Mouse (Mus musculus) intestine, embryonic 16.5 days (tissue): ENCODE measurements at regions not wholly inside any gene's neighbourhood (a gene's known extent, or its start where the extent isn't known, plus 50 kb on each side); places are given as distances from the start of the nearest gene placed in this dataset.

ENCODE experiments used
- ATAC-seq: fragments of 200-750 bp; cut with Nextera tagmentation; 2 replicates; pipeline ENCODE4 v1.8.0; 2017; ENCODE audit warnings: moderate TSS enrichment, moderate library complexity
- H3K27ac ChIP-seq: fragments of 300-500 bp; sonication (generic); 2 replicates; pipeline ENCODE4 v1.5.1; 2014; ENCODE audit warnings: mild to moderate bottlenecking, low read length
- H3K27me3 ChIP-seq: fragments of 300-500 bp; sonication (generic); replicated peaks from 2 replicates; pipeline ENCODE4 v1.6.1; 2014; ENCODE audit warnings: low read length, control low read depth, mixed read lengths; ENCODE audit not compliant: control insufficient read depth, insufficient read depth
- H3K36me3 ChIP-seq: fragments of 300-500 bp; sonication (generic); 2 replicates; pipeline ENCODE4 v1.6.1; 2014; ENCODE audit warnings: low read length, control low read depth; ENCODE audit not compliant: control insufficient read depth, insufficient read depth
- H3K4me1 ChIP-seq: fragments of 300-500 bp; sonication (generic); 2 replicates; pipeline ENCODE4 v1.6.1; 2014; ENCODE audit warnings: low read length, control low read depth, mixed read lengths; ENCODE audit not compliant: control insufficient read depth, insufficient read depth
- H3K4me2 ChIP-seq: fragments of 300-500 bp; sonication (generic); 2 replicates; pipeline ENCODE4 v1.6.1; 2014; ENCODE audit warnings: low read depth, low read length, control low read depth
- H3K4me3 ChIP-seq: fragments of 300-500 bp; sonication (generic); 2 replicates; pipeline ENCODE4 v1.5.1; 2014; ENCODE audit warnings: mild to moderate bottlenecking, low read length
- H3K9ac ChIP-seq: fragments of 300-500 bp; sonication (generic); 2 replicates; pipeline ENCODE4 v1.6.1; 2014; ENCODE audit warnings: low read depth, low read length
- H3K9me3 ChIP-seq: fragments of 300-500 bp; sonication (generic); 2 replicates; pipeline ENCODE4 v1.6.1; 2016; ENCODE audit warnings: low read length, control low read depth; ENCODE audit not compliant: control insufficient read depth
- WGBS: fragments of 180-500 bp; shearing (Covaris S2); extraction: QIAGEN DNeasy Blood & Tissue Kit; methylation state at CpG from one replicate; pipeline ENCODE4 v1.1.7; 2014; 5-methylcytosine and 5-hydroxymethylcytosine counted together

- 17% methylated on average over 10 of the region's 10 CpGs for WGBS
- Histone ChIP-seq H3K4me1 (peaks cover 18% of the 10 kb centered on the region), H3K9me3 (no peaks in the 10 kb centered on the region), H3K36me3 (no peaks in the 10 kb centered on the region), H3K4me3 (no peak overlapping the region), H3K9ac (no peak overlapping the region), H3K4me2 (no peak overlapping the region), H3K27me3 (no peaks in the 10 kb centered on the region), H3K27ac (peak overlapping the region; percentile 26; the same call in 1 of the 2 replicates)
- peak; percentile 86 for ATAC-seq
These were observed 145.1 kb downstream of the Foxo1 start for GRCm38 (mm10) chr3:52413187-52413746.

DNA sequence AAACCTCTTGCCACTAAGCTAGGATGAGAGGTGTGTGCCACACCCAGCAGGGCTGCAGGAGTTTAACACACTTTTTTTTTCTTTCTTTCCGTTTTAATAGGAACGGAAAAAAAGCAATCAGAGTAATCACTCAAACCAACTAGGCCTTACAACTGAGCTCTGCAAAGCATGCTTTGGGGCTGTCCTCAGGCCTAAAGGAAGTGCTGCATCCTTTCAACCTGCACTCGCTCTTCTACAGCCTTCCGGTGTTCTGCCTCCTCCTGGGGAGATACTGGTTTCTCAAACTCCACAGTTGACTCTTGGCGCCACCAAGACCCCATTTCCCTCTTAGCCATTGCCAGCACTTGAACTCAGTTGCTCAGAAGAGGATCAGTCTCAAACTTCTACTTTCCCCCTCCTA is 143.2 kb downstream of the Foxo1 start:
- no peak for ATAC-seq
- H3K4me3 ChIP-seq: no peak overlapping the region
- WGBS: 88% methylated on average over 5 of the region's 5 CpGs

DNA sequence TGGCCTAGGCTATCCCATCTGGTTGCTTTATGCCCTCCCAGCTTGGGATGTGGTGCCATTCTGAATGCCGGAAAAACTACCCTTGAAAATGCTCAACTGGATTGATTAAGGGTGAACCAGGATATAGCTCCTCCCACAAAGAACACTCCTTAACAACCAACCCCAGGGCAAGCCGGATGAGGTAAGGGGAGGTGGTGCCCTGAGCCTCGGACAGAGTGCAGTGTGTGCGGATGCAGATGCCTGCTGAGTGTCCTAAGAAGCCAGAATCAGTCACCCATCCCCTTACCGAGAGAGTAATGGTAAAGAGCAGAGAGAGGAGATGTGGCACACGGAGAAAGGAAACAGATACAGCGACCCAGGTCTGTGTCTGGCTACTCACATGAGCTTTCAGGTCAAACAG is 141.3 kb downstream of the Foxo1 start:
- no peak overlapping the region for H3K4me3 ChIP-seq
- no peaks in the 10 kb centered on the region for H3K36me3 ChIP-seq
- no peak overlapping the region for H3K4me2 ChIP-seq
- WGBS: 40% methylated on average over 7 of the region's 7 CpGs
- peaks cover 16% of the 10 kb centered on the region for H3K4me1 ChIP-seq
- H3K27me3 ChIP-seq: no peaks in the 10 kb centered on the region
- no peak for ATAC-seq
- no peak overlapping the region for H3K27ac ChIP-seq
- H3K9ac ChIP-seq: no peak overlapping the region
- no peaks in the 10 kb centered on the region for H3K9me3 ChIP-seq

More for the DNA sequence above, 143.2 kb downstream of the Foxo1 start:
- no peak overlapping the region for H3K4me2 ChIP-seq
- H3K9ac ChIP-seq: no peak overlapping the region
- H3K27me3 ChIP-seq: no peaks in the 10 kb centered on the region
- H3K27ac ChIP-seq: no peak overlapping the region
- H3K36me3 ChIP-seq: no peaks in the 10 kb centered on the region
- no peaks in the 10 kb centered on the region for H3K9me3 ChIP-seq
- peaks cover 18% of the 10 kb centered on the region for H3K4me1 ChIP-seq

DNA sequence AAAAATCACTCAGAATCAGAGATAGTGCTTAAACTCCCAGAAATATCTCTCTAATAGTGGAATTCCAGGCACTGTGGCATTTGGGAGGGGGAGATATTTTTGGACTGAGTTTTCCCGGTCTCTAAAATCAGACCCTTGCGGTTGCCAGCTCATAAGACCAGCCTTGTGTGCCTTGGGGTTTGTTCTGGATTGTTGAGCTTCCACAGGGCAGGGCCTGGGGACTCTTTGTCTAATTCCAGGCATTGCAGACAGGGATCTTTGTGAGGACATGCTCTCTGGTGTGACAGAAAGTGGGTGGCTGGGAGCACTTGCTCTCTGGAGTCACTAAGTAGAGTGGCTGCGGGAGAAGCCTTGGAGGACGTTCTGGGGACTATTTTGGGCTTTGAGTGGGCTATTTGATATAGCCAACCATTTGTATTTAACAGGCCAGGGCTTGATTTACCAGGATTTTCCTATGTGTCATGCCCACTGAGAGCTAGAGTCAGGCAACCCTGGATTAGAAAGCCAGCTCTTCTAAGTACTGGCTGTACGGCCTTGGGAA is 138.7 kb downstream of the Foxo1 start:
- H3K4me3 ChIP-seq: no peak overlapping the region
- H3K9me3 ChIP-seq: no peaks in the 10 kb centered on the region
- no peak for ATAC-seq
- H3K36me3 ChIP-seq: no peaks in the 10 kb centered on the region
- no peak overlapping the region for H3K4me2 ChIP-seq
- H3K27ac ChIP-seq: no peak overlapping the region
- H3K4me1 ChIP-seq: no peaks in the 10 kb centered on the region
- H3K27me3 ChIP-seq: no peaks in the 10 kb centered on the region
- H3K9ac ChIP-seq: no peak overlapping the region
- WGBS: 72% methylated on average over 5 of the region's 5 CpGs

GRCm38 (mm10) chr3:52404636-52405035 is 136.5 kb downstream of the Foxo1 start:
- peak; percentile 31; the same call in 1 of the 2 replicates for ATAC-seq
- WGBS: 25% methylated on average over 4 of the region's 4 CpGs
- no peak overlapping the region for H3K9ac ChIP-seq

GRCm38 (mm10) chr3:52403032-52403431 is 134.9 kb downstream of the Foxo1 start:
- Histone ChIP-seq H3K27ac (no peak overlapping the region), H3K4me3 (no peak overlapping the region), H3K4me1 (peaks cover 12% of the 10 kb centered on the region), H3K27me3 (no peaks in the 10 kb centered on the region), H3K9ac (no peak overlapping the region), H3K9me3 (no peaks in the 10 kb centered on the region), H3K36me3 (no peaks in the 10 kb centered on the region), H3K4me2 (no peak overlapping the region)
- WGBS: 98% methylated on average over 4 of the region's 4 CpGs
- ATAC-seq: no peak

More at GRCm38 (mm10) chr3:52404636-52405035, 136.5 kb downstream of the Foxo1 start:
- H3K4me1 ChIP-seq: peaks cover 12% of the 10 kb centered on the region
- no peaks in the 10 kb centered on the region for H3K9me3 ChIP-seq
- no peaks in the 10 kb centered on the region for H3K27me3 ChIP-seq
- 0 out of 2 replicates have a peak overlapping the region, but pooled peaks have one; percentile 18 for H3K27ac ChIP-seq
- no peak overlapping the region for H3K4me3 ChIP-seq
- no peaks in the 10 kb centered on the region for H3K36me3 ChIP-seq
- no peak overlapping the region for H3K4me2 ChIP-seq
